Mouse (Mus musculus): Measurements from ENCODE around the gene Msh5. TPM values are rescaled to one million over a fixed set of nuclear protein-coding genes. Genes with fewer than 3 reads are reported as not detected.

Gene Msh5
- polyA plus RNA-seq, 1 experiment = 0.90 TPM

DNA sequence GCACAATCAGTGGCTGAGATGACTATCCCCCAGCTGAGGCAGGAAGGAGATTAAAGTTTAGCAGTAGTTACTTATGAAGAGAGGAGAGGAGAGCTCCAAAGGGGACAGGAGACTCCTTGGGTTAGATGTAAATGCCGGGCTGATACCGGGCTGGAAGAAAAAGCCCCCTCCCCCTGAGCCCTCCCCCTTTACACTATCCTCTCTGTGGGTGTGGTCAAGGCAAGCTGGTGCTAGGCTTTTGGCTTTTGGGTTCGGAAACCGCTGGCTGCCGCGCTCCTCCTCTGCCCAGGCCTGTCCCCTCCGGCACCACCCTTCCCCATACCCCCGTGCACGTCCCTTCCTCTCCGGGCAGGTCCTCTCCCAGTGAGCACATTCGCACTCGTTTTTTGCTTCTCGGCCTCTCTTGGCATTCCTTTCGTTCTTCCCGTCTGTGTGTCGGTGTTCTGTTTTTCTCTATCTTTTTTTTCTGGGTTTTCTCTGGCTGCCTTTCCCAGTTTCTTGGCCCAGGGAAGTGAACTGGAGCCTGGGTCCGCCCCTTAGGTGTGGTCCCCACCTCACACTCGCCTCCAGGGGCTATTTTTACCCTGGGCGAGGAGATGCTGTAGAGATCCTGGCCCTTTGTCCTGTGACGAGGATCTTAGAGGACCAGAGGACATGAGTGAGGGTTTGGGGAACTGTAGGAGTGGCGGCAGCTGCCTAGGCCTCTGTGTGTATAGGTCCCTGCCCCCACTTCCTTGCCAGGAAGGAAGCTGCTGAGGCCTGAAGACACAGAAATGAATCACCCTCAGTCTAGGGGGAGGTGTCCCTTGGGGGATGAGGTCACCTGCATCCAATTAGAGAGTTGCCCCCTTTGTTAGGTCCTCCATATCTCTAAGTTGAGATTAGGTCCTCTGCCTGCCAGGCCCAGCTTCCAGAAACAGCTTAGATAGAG lies 4.9 kb upstream of the Msh5 start:
- Histone ChIP-seq H3K9me3 (ENCODE audit: control insufficient read depth, low read length) (no peaks in the 10 kb centered on the region), H3K4me3 (replicated peaks) (peak overlapping the region; percentile 82), H3K4me1 (ENCODE audit: control insufficient read depth) (peaks cover 77% of the 10 kb centered on the region), H3K36me3 (ENCODE audit: control insufficient read depth) (peaks cover 39% of the 10 kb centered on the region), H3K27me3 (ENCODE audit: control insufficient read depth) (no peaks in the 10 kb centered on the region)
- TF ChIP-seq TAL1 (IDR thresholded peaks at IDR 0.05; ENCODE audit: low read length) (no peak), GATA1 (IDR thresholded peaks at IDR 0.05; ENCODE audit: low read length) (no peak)

DNA sequence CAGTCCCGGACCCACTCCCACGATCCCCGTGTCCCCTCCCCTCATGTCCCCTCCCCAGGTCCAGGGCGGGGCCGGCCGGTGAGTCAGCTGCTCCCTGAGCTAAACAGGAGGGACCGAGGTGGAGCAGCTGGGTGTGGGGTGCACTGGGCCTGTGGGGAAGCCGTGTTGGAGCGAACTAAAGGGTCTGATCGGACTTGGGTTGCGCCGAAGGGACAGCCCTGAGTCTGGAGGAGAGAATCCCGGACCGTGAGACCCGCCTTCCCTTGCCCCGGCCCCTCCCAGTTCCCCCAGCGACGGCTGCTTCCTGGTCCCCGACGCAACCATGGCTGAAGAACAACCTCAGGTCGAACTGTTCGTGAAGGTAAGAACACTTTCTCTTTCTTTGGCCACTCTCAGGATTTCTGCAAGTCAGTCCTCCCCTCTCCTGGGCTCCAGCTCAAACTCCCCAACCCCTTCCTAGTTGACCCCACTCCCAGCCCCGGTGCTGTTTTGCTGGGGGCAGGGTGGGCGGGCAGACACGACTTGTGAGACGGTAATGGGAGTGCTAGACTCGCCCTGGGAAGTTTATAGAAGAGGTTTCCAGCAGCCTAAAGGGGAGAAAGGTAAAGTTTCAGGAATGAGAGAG lies 3.7 kb upstream of the Msh5 start:
- Histone ChIP-seq H3K9me3 (ENCODE audit: control insufficient read depth, low read length) (no peaks in the 10 kb centered on the region), H3K36me3 (ENCODE audit: control insufficient read depth) (peaks cover 28% of the 10 kb centered on the region), H3K4me1 (ENCODE audit: control insufficient read depth) (peaks cover 80% of the 10 kb centered on the region), H3K27me3 (ENCODE audit: control insufficient read depth) (no peaks in the 10 kb centered on the region), H3K4me3 (replicated peaks) (peak overlapping the region; percentile 82)
- TF ChIP-seq TAL1 (IDR thresholded peaks at IDR 0.05; ENCODE audit: low read length) (no peak), GATA1 (IDR thresholded peaks at IDR 0.05; ENCODE audit: low read length) (no peak)

DNA sequence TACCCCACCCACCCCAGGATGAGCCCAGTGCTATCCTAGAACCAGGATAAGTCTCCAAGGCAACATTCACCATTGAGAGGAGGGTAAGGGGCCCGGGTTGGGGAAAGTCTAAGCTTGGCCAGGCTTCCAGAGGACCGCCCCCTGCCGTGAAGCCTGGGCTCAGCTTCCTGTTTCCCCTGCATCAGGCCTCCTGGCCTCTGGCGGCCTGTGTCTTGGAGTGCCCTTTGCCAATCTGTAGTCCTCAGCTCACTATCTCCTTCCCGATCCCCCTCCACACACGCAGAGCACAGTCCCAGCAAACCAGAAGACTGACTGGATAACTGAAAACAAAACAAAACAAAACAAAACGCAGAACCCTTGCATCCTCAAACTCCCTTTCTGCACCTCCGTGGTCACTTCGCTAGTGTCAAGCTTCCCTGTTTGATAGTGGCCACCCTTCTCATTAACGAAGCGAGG lies 3.0 kb upstream of the Msh5 start, which contains the start of gene Clic1:
Clic1 (plus strand) TSS at position 406 of the 456 bp plus-strand sequence.
- Histone ChIP-seq H3K36me3 (ENCODE audit: control insufficient read depth) (peaks cover 23% of the 10 kb centered on the region), H3K4me3 (replicated peaks) (peak within 1 kb of the TSS; percentile 82), H3K4me1 (ENCODE audit: control insufficient read depth) (peaks cover 84% of the 10 kb centered on the region), H3K27me3 (ENCODE audit: control insufficient read depth) (no peaks in the 10 kb centered on the region), H3K9me3 (ENCODE audit: control insufficient read depth, low read length) (no peaks in the 10 kb centered on the region)
- TF ChIP-seq TAL1 (IDR thresholded peaks at IDR 0.05; ENCODE audit: low read length) (no peak), GATA1 (IDR thresholded peaks at IDR 0.05; ENCODE audit: low read length) (no peak)

DNA sequence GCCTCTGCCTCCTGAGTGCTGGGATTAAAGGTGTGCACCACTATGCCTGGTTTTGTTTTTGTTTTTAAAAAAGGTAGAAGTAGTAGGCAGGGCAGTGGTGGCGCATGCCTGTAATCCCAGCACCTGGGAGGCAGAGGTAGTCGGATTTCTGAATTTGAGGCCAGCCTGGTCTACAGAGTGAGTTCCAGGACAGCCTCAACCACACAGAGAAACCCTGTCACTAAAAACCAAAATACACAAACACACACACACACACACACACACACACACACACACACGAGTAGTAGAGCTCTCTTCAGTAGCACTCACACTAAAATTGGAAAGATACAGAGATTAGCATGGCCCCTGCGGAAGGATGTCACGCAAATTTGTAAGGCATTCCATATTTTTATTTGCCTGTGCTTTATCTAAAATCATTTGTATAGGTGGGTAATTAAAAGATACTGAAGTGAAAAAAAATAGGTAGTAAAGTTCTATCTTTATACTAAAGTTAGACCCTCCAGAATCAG lies 2.4 kb upstream of the Msh5 start:
- Histone ChIP-seq H3K27me3 (ENCODE audit: control insufficient read depth) (no peaks in the 10 kb centered on the region), H3K4me3 (replicated peaks) (no peak overlapping the region), H3K4me1 (ENCODE audit: control insufficient read depth) (peaks cover 90% of the 10 kb centered on the region), H3K9me3 (ENCODE audit: control insufficient read depth, low read length) (no peaks in the 10 kb centered on the region), H3K36me3 (ENCODE audit: control insufficient read depth) (peaks cover 18% of the 10 kb centered on the region)
- TF ChIP-seq GATA1 (IDR thresholded peaks at IDR 0.05; ENCODE audit: low read length) (no peak), TAL1 (IDR thresholded peaks at IDR 0.05; ENCODE audit: low read length) (no peak)

DNA sequence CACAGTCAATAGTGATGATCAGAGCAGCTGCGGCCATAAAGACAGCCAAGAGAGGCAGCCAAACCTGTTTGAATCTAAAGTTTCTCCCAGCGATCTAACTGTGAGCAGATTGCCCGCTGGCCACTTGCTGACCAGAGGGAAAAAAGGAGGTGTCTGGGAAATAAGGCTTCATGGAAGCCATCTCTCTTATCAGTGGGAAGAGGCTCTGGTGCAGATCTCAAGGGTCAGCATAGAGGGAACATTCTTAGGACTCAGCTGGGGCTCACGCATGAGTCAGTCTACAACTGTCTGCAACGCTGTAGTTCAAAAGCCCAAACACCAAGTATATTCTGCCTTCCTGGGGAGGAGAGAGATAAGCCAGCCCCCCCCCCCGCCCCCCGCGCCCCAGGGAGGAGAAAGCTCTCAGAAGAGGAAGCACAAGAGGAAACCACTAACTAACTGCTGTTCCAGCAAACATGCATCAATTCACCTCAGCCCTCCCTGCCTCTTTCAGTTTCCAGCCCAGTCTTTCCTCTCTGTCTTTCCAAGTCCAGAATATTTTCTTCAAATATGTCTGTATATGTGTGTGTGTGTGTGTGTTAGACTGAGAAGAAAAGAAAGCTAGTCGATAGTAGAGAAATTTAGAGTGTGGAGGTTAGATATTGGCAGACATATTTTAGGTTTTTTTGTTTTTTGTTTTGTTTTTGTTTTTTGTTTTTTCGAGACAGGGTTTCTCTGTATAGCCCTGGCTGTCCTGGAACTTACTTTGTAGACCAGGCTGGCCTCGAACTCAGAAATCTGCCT lies 1.8 kb upstream of the Msh5 start:
- Histone ChIP-seq H3K9me3 (ENCODE audit: control insufficient read depth, low read length) (no peaks in the 10 kb centered on the region), H3K4me3 (replicated peaks) (peak overlapping the region; percentile 46), H3K4me1 (ENCODE audit: control insufficient read depth) (peaks cover 94% of the 10 kb centered on the region), H3K27me3 (ENCODE audit: control insufficient read depth) (no peaks in the 10 kb centered on the region), H3K36me3 (ENCODE audit: control insufficient read depth) (peaks cover 13% of the 10 kb centered on the region)
- no peak for TF ChIP-seq GATA1 (IDR thresholded peaks at IDR 0.05; ENCODE audit: low read length)
- no peak for TF ChIP-seq TAL1 (IDR thresholded peaks at IDR 0.05; ENCODE audit: low read length)

DNA sequence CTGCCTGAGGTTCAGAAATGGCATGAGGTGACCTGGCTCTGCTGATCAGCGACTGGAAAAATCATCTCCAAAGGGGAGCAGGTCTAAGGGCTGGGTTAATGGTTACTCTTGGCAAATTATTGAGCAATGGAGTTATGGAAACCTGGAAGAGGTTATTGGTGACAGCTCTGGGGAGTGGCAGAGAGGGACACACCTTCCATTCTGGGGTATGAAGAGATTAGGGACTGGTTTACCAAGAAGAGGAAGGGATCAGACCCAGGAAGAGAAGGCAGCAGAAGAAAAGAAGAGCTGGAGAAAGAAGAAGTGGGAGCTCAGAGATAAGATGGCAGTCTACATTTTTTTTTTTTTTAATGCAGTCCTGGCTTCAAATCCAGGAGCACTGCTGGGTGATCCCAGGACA lies 1.1 kb upstream of the Msh5 start:
- peaks cover 96% of the 10 kb centered on the region for H3K4me1 ChIP-seq (ENCODE audit: control insufficient read depth)

DNA sequence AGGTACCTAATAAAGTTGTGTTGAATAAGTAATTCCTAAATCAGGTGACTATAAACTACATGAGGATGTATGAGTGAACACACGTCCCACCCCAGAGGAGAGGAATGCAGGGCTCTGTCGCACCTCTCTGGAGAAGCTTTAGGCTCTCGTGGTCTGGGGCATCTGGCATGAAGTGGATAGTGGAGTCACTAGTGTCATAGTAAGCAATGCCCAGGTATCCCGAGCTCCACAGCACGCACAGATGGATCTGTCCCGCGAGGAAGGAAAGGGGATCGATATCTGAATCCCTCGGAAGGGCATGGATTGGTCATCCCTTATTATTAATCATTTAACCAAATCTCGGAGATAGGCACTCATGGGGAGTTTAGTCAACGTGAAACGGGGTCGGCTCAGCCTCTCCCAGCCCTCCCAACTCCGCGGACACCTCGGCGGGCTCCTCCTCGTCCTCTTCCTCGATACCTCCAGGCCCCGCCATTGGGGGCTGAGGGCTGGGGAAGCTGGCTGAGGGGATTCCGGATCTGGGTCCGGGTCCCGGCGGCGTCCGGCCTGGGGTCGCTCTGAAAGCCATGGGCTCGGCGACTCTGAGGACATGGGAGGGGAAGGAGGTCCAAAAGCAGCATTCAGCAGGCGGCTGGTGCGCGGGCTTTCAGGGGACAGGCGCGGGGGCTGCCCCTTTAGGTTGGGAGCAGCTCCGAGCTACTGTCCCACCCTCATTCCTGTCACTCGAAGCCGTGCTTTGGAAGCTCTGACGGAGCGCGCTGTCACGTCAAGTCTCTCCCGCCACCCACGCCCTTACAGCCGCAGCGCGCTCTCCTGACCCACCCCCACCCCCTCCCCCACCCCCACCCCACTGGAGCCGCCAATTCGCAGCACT lies 501 bp downstream of the Msh5 start:
- TF ChIP-seq GATA1 (IDR thresholded peaks at IDR 0.05; ENCODE audit: low read length) (no peak), TAL1 (IDR thresholded peaks at IDR 0.05; ENCODE audit: low read length) (no peak)
- Histone ChIP-seq H3K4me3 (replicated peaks) (peak overlapping the region; percentile 81), H3K9me3 (ENCODE audit: control insufficient read depth, low read length) (no peaks in the 10 kb centered on the region), H3K36me3 (ENCODE audit: control insufficient read depth) (no peaks in the 10 kb centered on the region; the same call in 1 of the 2 replicates), H3K4me1 (ENCODE audit: control insufficient read depth) (peaks cover 92% of the 10 kb centered on the region), H3K27me3 (ENCODE audit: control insufficient read depth) (no peaks in the 10 kb centered on the region)

More for the DNA sequence above, 1.1 kb upstream of the Msh5 start:
- H3K27me3 ChIP-seq (ENCODE audit: control insufficient read depth) = no peaks in the 10 kb centered on the region
- TF ChIP-seq GATA1 (IDR thresholded peaks at IDR 0.05; ENCODE audit: low read length) (no peak), TAL1 (IDR thresholded peaks at IDR 0.05; ENCODE audit: low read length) (no peak)
- H3K9me3 ChIP-seq (ENCODE audit: control insufficient read depth, low read length) = no peaks in the 10 kb centered on the region
- H3K36me3 ChIP-seq (ENCODE audit: control insufficient read depth) = peaks cover 8% of the 10 kb centered on the region
- H3K4me3 ChIP-seq (replicated peaks) = peak overlapping the region; percentile 46

Data from erythroblast, embryonic 14.5 days (primary cell).